Mouse (Mus musculus) heart, postnatal 36 days (tissue): Measurements from ENCODE around the gene Lman1l. TPM values are rescaled to one million over a fixed set of nuclear protein-coding genes. Genes with fewer than 3 reads are reported as not detected.

ENCODE experiments used
- DNase-seq, 2 experiments: peaks; one replicate each; pipeline ENCODE4 v3.0.0; 2021 to 2022
- intact Hi-C: fragments of 180-260 bp; cut with DNase I; formaldehyde crosslinking; loops from one replicate; pipeline ENCODE4 v1.15.1; 2025
- total RNA-seq, 2 experiments: library from RNA; stranded (reverse); gene quantifications; 2 replicates each; pipeline ENCODE4 v1.2.3; 2021

Gene Lman1l
- total RNA-seq, 2 experiments from 2014 or later: not detected

DNA sequence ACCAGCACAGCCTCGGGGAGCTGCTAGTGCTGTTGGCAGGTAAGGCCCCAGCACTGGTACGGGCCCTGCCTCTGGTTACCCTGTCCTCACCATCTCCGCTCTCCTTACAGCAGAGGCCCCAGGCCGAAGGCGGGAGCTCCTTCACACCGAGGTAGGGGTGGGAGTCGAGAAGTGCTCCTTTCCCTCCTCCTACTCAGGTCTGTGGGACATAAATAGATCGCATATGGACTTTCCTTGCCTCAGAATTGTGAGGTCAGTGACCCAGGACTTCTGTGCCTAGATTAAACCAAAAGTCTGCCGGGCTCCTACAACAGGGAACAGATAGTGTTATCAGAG lies 26.4 kb downstream of the Lman1l start:
- DNase-seq: no peak
- intact Hi-C loops: no loop called here

DNA sequence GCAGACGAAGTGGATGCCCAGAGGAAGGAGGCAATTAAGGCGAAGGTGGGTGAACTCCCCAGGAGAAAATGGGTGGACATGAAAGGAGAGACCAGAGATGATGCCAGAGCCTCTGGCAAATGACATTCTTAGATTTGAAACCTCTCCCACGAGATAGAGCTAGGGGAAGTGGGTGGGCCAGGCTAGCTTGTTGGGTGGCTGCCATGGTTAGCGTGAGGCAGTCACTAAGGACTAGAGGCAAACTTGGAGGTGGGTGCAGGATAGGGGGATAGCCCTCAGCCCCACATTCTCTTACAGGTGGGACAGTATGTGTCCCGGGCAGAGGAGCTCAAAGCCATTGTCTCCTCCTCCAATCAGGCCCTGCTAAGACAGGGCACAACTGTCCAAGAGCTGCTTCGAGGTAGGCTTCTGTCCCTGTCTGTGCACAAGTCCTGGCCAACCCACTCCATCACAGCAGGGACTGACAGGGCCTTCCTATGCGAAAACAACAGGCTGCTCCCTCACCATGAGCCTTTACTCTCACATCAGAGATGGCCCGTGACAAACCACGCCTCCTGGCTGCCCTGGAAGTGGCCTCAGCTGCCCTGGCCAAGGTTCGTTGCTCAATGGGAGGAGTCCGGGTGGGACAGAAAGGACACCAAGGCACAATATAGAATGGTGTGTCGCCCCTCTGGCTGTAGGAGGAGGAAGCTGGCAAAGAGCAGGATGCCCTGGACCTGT lies 27.0 kb downstream of the Lman1l start:
- intact Hi-C loops: no loop called here
- DNase-seq: no peak

DNA sequence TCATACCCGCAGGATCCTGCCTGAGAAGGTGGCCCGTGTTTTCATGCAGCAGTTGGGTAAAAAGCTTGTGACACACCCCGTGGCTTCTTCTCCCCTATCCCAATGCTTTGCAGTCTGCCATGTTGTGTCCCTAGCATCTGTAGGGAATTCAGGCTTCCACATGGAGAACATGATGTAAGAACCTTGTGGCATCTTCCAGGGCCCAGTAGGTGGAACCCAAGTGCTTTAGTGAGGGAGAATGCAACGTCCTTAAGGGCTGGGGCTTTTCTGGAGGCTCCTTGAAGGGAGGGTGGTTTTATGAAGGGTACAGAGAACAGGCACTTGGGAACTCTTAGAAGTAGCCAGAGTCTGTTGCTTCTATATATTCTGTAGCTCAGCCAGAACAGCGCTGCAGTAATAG lies 29.8 kb downstream of the Lman1l start:
- intact Hi-C loops: no loop called here
- DNase-seq: no peak

DNA sequence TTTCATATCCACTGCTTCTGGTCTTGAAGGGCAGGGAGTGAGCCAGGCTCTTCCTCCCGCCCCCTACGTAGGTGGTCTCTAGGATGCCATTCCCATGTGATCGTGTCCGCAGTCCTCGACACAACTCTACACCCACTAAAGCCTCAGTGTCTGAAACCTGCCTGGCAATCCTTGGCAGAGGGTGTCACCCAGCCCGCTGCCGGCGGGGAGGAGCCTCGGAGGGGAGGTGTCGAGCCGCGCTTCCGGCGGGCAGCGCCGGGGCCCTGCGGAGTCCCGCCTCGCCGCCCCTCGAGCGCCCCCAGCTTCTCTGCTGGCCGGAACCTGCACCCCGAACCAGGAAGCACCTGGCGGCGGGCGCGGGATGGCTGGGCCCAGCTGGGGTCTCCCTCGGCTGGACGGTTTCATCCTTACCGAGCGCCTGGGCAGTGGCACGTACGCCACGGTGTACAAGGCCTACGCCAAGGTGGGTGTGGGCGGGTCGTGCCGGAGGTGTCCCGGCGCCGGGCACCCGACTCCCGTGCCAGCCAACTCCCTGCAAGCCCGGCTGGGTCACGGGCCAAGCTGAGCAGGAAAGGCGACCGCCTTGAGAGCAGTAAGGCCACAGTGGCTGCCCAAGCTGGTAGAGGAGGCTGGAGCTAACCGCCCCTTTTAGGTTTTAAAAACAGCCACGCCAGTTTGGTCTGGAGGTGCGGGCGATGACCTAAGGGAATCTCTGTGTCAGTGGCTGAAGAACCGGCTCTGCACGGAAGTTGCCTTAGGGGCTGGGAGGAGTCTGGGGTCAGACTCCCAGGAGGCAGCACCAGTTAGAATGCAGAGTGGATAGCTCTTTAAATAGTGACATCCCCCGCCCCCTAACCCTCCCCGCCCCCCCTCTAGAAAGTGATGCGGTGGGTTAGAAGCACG lies 31.1 kb downstream of the Lman1l start, which contains the start of gene Ulk3:
TSS of gene Ulk3 (plus strand) at position 229 of the 903 bp plus-strand sequence.
- peak; percentile 77 to 85 for DNase-seq
- intact Hi-C loops: loop anchor here (2.0 to 5.0 kb wide), 3 partner anchors 29 to 58 kb away; partner anchors contain the start of gene Scamp2

DNA sequence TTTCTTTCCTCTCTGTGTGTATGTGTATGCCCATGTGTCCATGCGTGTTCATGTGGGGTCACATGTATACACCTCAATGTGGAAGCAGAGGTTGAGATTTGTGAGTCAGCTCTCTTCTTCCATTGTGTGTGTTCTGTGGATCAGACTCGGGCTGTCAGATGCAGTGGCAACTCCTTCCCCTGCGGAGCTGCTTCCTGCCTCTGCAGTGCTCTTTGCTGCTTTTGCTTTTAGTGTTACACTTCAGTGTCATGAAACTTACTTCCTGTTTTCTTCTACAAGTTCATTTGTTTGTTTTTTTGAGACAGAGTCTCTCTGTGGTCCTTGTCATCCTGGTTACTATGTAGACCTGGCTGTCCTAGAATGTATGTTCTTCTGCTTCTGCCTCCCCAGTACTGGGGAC lies 35.6 kb downstream of the Lman1l start:
- no peak for DNase-seq
- intact Hi-C loops: loop anchor here (5.0 kb wide), 1 partner anchor 62 kb away; no protein-coding TSS in a partner anchor

DNA sequence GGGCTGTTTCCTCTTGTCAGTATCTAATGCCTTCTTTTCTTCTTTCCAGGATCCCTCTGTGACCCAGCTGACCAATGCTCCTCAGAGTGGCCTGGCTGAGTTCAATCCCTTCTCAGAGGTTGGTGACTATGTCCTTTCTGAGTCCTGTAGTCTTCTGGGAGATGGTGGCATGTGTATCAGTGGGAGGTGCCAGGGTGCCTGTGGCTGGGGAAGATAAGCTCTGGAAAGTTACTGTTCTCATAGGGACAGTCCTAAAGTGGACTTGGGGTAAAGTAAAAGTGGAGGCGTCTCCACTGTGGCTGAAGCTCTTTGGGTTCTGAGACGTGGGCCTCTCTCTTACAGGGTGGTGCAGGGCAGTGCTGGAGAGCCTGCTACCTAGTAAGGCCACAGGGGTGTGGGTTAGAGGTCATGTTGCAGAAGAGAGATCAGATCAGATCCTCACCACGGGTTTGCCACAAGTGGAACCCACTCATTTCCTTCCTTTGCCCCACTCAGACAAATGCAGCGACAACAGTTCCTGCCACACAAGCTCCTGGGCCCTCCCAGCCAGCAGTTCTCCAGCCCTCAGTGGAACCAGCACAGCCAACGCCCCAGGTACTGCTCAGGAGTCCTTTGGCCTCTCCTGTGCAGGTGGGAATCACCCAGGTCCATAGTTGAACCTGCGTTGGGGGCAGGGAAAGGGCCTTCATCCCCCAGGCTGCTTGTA lies 43.3 kb downstream of the Lman1l start:
- no peak for DNase-seq
- intact Hi-C loops: no loop called here

DNA sequence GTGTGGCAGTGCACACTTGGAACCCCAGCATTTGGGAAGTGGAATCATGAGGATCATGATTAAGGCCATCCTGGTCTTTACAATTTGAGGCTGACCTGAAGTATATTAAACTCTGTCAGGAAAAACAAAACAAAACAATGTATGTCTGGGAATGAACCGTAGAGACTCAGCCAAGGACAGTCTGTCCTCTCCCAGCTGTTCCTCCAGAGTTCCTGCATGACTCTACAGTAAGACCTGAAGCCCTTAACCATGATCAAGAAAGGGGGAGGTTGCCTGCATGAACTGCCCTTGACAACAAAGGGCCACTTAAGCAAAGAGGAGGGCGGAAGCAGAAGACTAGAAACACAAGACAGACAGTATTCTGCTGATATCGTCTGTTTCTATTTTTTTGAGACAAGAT lies 45.0 kb downstream of the Lman1l start:
- no peak for DNase-seq
- intact Hi-C loops: no loop called here

DNA sequence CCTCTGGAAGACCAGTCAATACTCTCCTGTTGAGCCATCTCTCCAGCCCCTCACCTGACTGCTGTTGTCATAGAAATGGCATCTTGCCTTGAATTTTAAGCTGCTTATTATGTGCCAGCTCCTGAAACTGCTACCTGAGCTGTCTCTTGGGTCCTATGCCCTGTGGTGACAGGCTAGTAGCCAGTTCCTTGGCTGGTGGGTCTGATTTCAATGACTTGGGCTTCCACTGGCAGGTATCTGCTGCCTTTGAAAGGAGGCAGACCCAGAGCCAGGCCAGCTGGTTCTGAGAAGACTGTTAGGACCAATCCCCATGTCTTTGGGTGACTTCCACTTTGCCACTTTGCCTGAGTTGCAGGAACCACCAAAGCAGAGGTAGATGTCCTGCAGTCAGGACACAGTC lies 46.2 kb downstream of the Lman1l start:
- intact Hi-C loops: no loop called here
- no peak for DNase-seq

DNA sequence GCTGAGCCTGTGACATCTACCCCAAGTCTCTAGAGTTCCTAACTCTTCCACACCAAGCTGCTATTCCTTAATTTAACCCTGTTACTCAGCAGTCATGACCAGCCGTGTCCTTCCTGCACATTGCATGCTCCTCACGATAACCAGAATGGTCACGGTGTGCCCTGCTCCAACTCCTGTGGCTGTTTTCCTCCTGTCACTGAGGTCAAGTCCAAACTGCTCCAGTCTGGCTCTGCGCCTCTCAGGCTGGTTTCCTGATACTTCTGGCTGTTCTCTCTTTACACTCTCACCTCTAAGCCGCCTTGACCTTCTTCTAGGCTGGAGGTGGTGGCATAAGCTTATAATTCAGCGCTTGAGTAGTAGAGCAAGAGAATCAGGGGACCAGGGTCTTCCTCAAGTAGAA lies 52.1 kb downstream of the Lman1l start:
- no peak for DNase-seq
- intact Hi-C loops: no loop called here

DNA sequence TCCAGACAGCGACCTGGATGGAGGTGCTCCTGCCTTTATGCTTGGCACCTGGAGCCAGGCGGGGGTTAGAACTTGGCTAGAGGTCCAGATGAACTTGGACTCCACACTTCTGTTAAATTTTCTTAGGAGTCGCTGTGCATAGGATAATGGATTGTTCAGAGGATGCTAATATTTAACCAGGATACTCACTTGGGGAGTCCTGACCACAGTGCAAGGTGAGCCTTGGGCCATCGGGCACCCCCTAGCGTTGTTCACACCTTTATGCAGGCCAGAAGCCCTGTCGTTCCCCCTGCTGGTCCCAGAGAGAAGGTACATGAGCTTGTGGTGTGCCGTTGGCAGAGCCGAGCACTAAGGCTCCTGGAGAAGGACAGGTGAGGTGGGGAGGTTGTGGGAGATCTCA lies 53.7 kb downstream of the Lman1l start:
- intact Hi-C loops: loop anchor here (2.0 kb wide), 1 partner anchor 14 kb away; no protein-coding TSS in a partner anchor
- DNase-seq: no peak

DNA sequence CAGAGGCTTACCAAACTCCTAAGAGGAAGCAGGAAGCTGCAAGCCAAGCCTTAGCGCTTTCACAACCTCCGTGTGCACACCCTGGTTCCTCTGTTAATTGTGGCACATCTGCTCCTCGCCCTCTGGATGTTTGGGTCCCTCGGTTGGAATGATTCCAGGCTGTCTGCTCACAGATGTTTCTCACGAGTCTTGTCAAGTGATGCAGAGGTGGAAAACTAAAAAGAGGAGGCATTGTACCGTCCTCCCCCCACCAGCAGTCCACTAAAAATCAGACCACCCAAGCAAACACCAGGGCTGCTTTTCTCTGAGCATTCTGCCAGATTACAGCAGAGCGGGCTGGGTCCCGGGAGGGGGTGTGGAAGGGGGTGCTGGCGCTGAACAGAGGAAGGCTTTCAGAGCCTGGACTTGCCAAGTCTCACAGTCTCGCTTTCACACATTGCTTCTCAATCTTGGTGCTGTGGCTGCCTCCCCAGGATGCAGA lies 54.8 kb downstream of the Lman1l start:
- peak in 1 of 2 experiments; percentile 44 for DNase-seq
- intact Hi-C loops: loop anchor here (2.0 kb wide), 1 partner anchor 15 kb away; no protein-coding TSS in a partner anchor

DNA sequence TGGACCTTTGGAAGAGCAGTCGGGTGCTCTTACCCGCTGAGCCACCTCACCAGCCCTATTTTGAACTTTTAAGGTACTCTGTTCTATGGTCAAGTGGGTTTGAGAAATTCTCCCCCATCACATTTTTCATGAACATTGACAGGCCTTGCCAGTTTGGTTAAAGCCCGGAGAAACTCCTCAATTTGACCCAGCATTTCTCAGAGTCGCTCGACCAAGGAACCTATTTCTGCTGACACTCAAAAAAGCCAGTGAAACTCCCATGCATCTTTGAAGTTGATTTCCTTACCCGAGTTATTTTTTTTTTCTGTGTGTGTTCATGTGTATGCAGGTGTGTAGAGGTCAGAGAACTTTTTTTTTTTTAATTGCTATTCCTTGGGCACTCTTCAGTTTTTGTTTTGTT lies 56.0 kb downstream of the Lman1l start:
- intact Hi-C loops: no loop called here
- DNase-seq: no peak

DNA sequence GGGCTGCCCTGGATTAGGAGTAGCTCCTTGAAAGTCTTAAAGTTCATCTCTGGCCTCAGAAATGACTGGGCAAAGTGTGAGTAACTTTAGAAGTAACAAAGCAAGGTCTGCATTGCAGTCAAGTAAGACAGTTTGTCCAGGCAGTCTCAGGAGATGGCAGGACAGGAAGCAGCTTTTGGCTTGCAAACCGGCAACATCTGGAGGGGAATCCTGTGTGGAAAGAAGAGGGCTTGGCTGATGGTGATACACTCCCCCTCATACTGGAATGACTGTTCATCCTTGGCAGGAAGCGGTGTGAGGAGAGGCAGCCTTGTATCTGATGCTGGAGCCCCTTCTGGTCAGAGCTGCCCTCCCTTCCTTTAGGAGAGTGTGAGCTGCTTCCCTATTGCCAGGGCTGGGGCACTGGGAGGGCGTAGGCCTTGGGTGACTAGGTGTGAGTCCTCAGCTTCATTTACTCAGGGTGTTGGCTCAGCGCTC lies 57.6 kb downstream of the Lman1l start:
- peak; percentile 48 to 66 for DNase-seq
- intact Hi-C loops: loop anchor here (2.0 kb wide), 1 partner anchor 22 kb away; no protein-coding TSS in a partner anchor

DNA sequence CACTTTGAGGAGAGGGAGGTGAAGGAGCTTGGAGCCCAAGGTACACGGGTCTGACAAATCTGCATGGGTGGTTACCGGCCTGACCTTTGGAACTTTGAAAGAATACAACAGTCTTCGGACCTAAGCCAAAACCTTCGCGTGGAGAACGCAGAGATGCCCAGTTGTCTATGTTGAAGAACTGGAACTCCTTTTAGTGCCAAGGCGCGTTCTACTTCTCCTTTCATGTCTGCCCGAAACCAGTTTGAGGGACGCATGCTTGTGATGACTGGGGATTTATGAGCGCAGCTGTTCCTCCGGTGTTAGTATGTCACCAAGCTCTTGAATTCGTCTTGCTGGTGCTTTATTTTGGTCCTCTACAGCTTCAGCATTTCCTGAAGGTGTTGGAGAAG lies 58.9 kb downstream of the Lman1l start:
- intact Hi-C loops: loop anchor here (2.0 kb wide), 2 partner anchors 21 to 27 kb away; partner anchors contain the start of gene Ulk3
- no peak for DNase-seq

DNA sequence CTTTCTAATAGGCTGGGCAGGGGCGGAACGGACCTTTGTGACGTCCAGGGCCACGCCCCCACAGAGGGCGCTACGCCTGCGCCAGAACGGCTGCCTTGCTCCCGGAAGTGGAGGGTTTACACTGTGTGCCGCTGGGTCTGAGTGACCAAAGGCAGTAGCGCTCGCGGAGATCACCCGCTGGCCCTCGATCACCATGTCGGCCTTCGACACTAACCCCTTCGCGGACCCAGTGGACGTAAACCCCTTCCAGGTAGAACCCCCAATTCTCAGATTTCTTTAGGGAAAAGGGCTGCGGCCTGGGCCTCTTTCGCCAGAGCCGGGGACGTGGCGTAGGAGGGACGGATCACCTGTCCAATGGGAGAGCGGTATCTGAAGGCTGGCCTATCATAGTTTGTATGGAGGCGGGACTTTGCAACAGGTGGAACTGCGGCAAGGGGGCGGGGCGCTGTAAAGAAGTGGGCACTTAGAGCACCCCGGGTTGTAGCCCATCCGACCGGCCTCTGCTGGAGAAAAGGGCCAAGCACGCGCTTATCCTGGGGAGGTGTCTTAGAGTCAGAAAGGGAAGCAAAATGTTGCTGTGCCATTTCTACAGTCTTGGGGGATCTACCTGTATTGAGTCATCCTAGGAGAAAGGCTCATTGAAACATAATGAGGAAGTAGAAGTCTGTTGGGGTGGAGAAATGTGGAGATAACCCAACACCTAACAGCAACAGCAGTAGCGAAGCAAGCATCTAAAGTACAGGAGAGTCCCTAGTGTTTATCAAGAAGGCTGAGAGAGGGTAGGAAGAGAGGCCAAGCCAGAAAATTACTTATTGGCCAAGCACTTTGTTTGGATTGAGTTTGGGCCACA lies 59.5 kb downstream of the Lman1l start, which contains the start of gene Scamp2:
TSS of gene Scamp2 (plus strand) at position 83 of the 850 bp plus-strand sequence.
- DNase-seq: peak; percentile 94 to 97
- intact Hi-C loops: loop anchor here (2.0 kb wide), 1 partner anchor 28 kb away; the partner anchor contains the start of gene Ulk3

DNA sequence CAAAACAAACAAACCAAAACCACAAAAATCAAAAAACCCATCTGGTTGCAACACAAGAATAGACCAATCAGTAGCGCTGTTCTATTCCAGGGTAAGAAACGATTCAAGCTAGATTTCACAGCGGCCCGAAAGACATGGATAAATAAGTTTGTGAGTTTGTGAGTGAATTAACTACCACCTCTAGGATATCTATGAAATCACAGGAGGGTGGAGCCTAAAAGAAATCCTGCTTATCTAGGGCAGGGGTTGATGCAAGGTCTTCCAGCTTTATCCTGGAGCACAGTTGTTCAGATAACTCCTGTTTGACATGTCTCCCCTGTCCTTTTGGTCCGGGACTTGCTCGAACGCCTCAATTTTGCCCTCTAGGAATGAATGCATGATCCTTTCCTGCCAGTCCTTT lies 60.3 kb downstream of the Lman1l start:
- DNase-seq: no peak
- intact Hi-C loops: loop anchor here (2.0 kb wide), 1 partner anchor 29 kb away; the partner anchor contains the start of gene Ulk3

DNA sequence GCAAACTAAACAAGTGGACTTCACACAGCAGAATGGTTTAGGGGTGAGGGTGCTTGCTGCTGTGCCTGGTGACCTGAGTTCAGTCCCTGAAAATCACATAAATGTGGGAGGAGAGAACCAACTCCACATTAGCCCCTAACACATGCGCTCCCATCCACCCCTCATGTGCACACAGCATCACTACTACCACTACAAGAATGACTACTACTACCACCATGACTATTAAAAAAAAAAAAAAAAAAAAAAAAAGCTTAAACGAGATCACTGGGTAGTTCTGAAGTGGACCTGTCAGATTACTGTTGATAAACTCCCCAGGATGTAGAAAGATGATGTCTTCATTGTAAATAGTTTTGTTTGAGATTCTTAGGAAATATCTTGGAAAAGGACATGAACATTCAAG lies 61.0 kb downstream of the Lman1l start:
- intact Hi-C loops: no loop called here
- no peak for DNase-seq

DNA sequence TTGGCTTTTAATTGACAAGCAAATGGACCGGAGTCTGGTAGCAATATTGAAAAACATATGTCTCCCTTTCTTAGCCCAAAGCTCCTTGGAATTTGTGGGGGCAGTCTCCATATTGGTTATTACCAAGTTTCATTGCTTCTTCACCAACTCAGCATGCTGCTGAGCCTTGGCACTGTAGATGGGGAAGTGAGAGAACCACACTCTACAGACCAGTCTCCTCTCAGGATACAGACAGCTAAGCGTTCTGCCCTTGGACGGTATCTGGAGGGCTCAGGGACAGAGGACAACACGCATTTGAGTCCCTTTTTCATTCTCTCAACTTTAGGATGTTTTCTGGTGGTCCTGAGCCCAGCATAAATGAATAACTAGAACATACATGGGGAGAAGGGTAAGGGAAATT lies 61.9 kb downstream of the Lman1l start:
- DNase-seq: no peak
- intact Hi-C loops: no loop called here

DNA sequence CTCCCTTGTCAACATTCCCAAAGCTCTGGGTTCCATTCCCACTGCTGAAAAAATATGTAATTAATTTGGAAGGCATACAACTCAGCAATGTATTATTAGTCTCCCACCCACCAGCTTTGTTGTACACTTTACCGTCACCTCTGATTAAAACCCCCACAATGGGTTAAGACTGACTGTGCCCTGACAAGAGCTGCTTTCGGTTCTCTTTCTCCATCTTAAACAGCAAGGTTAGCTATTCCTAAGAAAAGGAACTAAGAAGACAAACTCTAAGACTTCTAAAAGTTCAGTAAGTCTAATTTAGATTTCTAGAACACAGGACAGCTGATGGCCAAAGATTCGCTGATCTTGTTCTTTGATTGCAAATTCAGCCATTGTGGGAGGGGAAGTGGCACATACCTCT lies 63.4 kb downstream of the Lman1l start:
- intact Hi-C loops: no loop called here
- no peak for DNase-seq
